Mouse (Mus musculus) brown adipose tissue, adult 24 weeks (tissue): ENCODE results near the gene Rimkla. TPM values are rescaled to one million over a fixed set of nuclear protein-coding genes. Genes with fewer than 3 reads are reported as not detected.

Experiments used
- polyA plus RNA-seq: library from polyadenylated mRNA; stranded (reverse); fragments of >200 nt; gene quantifications from 2 replicates; pipeline ENCODE4 v1.2.4, GENCODE M21; 2012; ENCODE audit not compliant: missing spikeins, insufficient read depth, insufficient read length

Rimkla gene
- polyA plus RNA-seq, 1 experiment = not detected

Other genes starting within 250 kb of the Rimkla start
- gene Cldn19, start 237.2 kb downstream of the Rimkla start, polyA plus RNA-seq = 0.46 TPM in 1 of 2 replicates, not detected in the other
- 573 and 1,023 TPM in 2 replicates for gene Ybx1, start 198.0 kb downstream of the Rimkla start, polyA plus RNA-seq
- 15.4 and 17.0 TPM in 2 replicates for gene Ppih, start 172.1 kb downstream of the Rimkla start, polyA plus RNA-seq
- 0.87 TPM in 1 of 2 replicates, not detected in the other for gene Ccdc30, start 77.1 kb downstream of the Rimkla start, polyA plus RNA-seq
- gene Ppcs, start 70.2 kb downstream of the Rimkla start, polyA plus RNA-seq = 44.7 and 46.7 TPM in 2 replicates
- 0.99 TPM in 1 of 2 replicates, not detected in the other for gene Zmynd12, start 69.8 kb downstream of the Rimkla start, polyA plus RNA-seq
- gene Foxj3, start 44.4 kb upstream of the Rimkla start, polyA plus RNA-seq = 9.8 and 14.9 TPM in 2 replicates
- 7.4 and 10.9 TPM in 2 replicates for gene Frg2f1, start 46.9 kb upstream of the Rimkla start, polyA plus RNA-seq
- gene Guca2a, start 145.1 kb upstream of the Rimkla start, polyA plus RNA-seq = not detected in 2 replicates
- not detected in 2 replicates for gene Guca2b, start 166.3 kb upstream of the Rimkla start, polyA plus RNA-seq
- gene Hivep3, start 241.2 kb upstream of the Rimkla start, polyA plus RNA-seq = 2.2 and 6.1 TPM in 2 replicates